Mouse (Mus musculus) c-Kit-positive CD71-negative TER-119-negative erythroid progenitor cells, embryonic 14.5 days (primary cell): ENCODE results near the gene Dnah2.

Experiments
- DNase-seq: peaks from one replicate; pipeline ENCODE4 v3.0.0-alpha.2; 2013; ENCODE audit warnings: low read depth

Dnah2 gene

GRCm38 (mm10) chr11:69527098-69528030 is 21.5 kb downstream of the Dnah2 start:
- DNase-seq = no peak

- no peak for DNase-seq
Measured at GRCm38 (mm10) chr11:69526631-69527030, 22.3 kb downstream of the Dnah2 start.

GRCm38 (mm10) chr11:69525661-69526060 is 23.2 kb downstream of the Dnah2 start:
- no peak for DNase-seq

- no peak for DNase-seq
Measured at GRCm38 (mm10) chr11:69523651-69524050, 25.3 kb downstream of the Dnah2 start.

GRCm38 (mm10) chr11:69521526-69522149 is 27.3 kb downstream of the Dnah2 start:
- DNase-seq = no peak

GRCm38 (mm10) chr11:69519976-69520375 is 28.9 kb downstream of the Dnah2 start:
- no peak for DNase-seq

GRCm38 (mm10) chr11:69516661-69517060 is 32.2 kb downstream of the Dnah2 start:
- no peak for DNase-seq

GRCm38 (mm10) chr11:69516151-69516640 is 32.7 kb downstream of the Dnah2 start:
- DNase-seq = no peak

GRCm38 (mm10) chr11:69513840-69514239 is 35.1 kb downstream of the Dnah2 start:
- DNase-seq = peak; percentile 49

GRCm38 (mm10) chr11:69510796-69511496 is 38.0 kb downstream of the Dnah2 start:
- no peak for DNase-seq

- no peak for DNase-seq
Measured at GRCm38 (mm10) chr11:69503863-69504280, 45.0 kb downstream of the Dnah2 start.

- no peak for DNase-seq
Measured at GRCm38 (mm10) chr11:69501555-69501954, 47.4 kb downstream of the Dnah2 start.

GRCm38 (mm10) chr11:69499140-69499539 is 49.8 kb downstream of the Dnah2 start:
- no peak for DNase-seq

- DNase-seq = no peak
Measured at GRCm38 (mm10) chr11:69491711-69492110, 57.2 kb downstream of the Dnah2 start.

GRCm38 (mm10) chr11:69490898-69491297 is 58.0 kb downstream of the Dnah2 start:
- no peak for DNase-seq

- DNase-seq = no peak
Measured at GRCm38 (mm10) chr11:69487474-69487873, 61.4 kb downstream of the Dnah2 start.

- DNase-seq = no peak
Measured at GRCm38 (mm10) chr11:69477645-69478044, 71.3 kb downstream of the Dnah2 start.

- DNase-seq = no peak
Measured at GRCm38 (mm10) chr11:69476802-69477201, 72.1 kb downstream of the Dnah2 start.

- DNase-seq = no peak
Measured at GRCm38 (mm10) chr11:69474737-69475136, 74.2 kb downstream of the Dnah2 start.

- DNase-seq = peak; percentile 9
Measured at GRCm38 (mm10) chr11:69472687-69473086, 76.2 kb downstream of the Dnah2 start.

- no peak for DNase-seq
Measured at GRCm38 (mm10) chr11:69471491-69471890, 77.4 kb downstream of the Dnah2 start.

GRCm38 (mm10) chr11:69469301-69469700 is 79.6 kb downstream of the Dnah2 start:
- no peak for DNase-seq
